Mouse (Mus musculus): ENCODE results near the gene Igsf21. TPM values are rescaled to one million over a fixed set of nuclear protein-coding genes. Genes with fewer than 3 reads are reported as not detected.

Igsf21 gene
- polyA plus RNA-seq, 1 experiment from 2014 or later, result not detected

DNA sequence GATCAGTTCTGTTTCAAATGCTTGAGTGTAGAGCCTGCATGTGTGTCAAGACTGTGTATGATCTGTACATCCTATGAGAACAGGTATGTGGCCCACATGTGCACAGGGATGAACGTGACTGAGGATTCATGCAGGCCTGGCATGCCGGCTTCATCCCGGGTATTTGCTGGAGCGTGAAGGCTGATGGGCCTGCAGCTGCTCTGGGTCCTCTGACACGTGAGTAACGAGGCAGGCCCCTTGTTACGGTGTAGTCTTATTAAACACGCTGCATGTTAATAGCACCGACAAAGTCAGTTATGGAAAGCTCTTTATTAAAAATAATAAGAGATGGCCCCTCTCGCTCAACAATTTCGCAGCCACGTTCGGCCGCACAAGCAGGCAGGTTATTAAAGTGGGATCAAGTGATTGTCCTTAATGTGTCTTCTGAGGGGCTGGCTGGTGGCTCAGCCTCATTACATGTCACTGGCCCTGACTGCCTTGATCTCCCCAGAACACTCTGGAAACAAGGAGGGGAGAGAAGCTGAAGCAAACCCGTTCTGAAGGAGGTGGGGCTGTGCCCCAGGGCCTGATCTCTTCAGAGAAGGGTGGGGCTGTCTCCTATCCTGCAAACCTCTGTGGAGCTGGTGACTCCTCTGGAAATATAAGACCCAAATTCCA is 22.7 kb upstream of the Igsf21 start:
- no peak for ATAC-seq

DNA sequence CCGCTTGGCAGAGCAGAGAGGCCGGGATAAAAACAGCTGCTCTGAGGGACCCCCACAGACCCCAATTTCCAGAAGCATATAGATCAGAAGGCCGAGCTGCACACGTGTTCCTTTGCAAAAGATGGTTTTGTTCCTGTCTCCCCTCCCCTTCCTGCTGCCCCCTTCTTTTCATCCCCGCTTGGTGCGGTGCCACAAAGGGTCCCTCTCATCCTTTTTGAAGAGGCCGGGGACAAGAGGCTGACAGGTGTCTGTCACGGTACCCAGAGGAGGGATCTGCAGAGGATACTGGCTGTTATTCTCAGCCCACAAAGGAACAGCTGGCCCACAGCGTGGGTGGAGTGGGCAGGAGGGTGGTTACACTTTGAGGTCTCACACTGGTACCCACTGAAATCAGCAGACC is 21.3 kb upstream of the Igsf21 start:
- no peaks in the 10 kb centered on the region for H3K36me3 ChIP-seq (replicated peaks; ENCODE audit: insufficient read depth, low read length)
- H3K9me3 ChIP-seq (ENCODE audit: low read length), result no peaks in the 10 kb centered on the region
- no peak for DNase-seq
- 75% methylated on average over 9 of the region's 9 CpGs for WGBS (ENCODE audit: insufficient replicate concordance)
- no peaks in the 10 kb centered on the region for H3K4me1 ChIP-seq (ENCODE audit: insufficient read depth)
- no peak overlapping the region for H3K27ac ChIP-seq (ENCODE audit: low read depth)
- no peak for ATAC-seq
- TF ChIP-seq CTCF (IDR thresholded peaks at IDR 0.05; ENCODE audit: low read depth) (no peak), EP300 (IDR thresholded peaks at IDR 0.05; ENCODE audit: low read depth) (no peak)
- H3K4me2 ChIP-seq (ENCODE audit: low read depth, low read length), result no peak overlapping the region
- no peaks in the 10 kb centered on the region for H3K27me3 ChIP-seq (ENCODE audit: insufficient read depth, low read length)
- H3K4me3 ChIP-seq (ENCODE audit: low read depth, low read length), result no peak overlapping the region
- no peak overlapping the region for H3K9ac ChIP-seq (replicated peaks)

More for the DNA sequence above, 22.7 kb upstream of the Igsf21 start:
- no peak overlapping the region for H3K4me3 ChIP-seq (ENCODE audit: low read depth, low read length)
- no peaks in the 10 kb centered on the region for H3K36me3 ChIP-seq (replicated peaks; ENCODE audit: insufficient read depth, low read length)
- no peaks in the 10 kb centered on the region for H3K4me1 ChIP-seq (ENCODE audit: insufficient read depth)
- TF ChIP-seq EP300 (IDR thresholded peaks at IDR 0.05; ENCODE audit: low read depth), result no peak
- no peak for TF ChIP-seq CTCF (IDR thresholded peaks at IDR 0.05; ENCODE audit: low read depth)
- WGBS (ENCODE audit: insufficient replicate concordance), result 78% methylated on average over 15 of the region's 15 CpGs
- no peaks in the 10 kb centered on the region for H3K27me3 ChIP-seq (ENCODE audit: insufficient read depth, low read length)
- no peak overlapping the region for H3K27ac ChIP-seq (ENCODE audit: low read depth)
- DNase-seq, result no peak
- H3K9ac ChIP-seq (replicated peaks), result no peak overlapping the region
- no peaks in the 10 kb centered on the region for H3K9me3 ChIP-seq (ENCODE audit: low read length)
- no peak overlapping the region for H3K4me2 ChIP-seq (ENCODE audit: low read depth, low read length)

DNA sequence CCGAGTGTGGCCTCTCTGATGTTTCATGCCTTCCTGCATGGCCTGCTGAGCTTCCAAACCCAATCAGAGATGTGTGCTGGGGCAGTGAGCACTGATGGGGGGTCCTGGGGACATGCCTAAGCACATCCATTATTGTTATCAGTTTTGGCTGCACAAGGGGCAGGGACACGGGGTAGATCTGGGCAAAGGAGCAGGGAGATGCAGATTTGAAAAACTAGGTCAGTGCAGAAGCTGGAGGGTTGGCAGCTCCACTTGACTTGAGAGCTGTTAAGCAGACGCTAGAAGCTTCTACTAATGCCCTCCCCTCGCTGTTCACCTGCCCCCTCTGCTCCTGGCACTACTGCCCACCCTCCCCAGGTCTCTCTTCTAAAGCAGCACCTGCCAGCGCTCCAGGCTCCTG is 20.5 kb upstream of the Igsf21 start:
- Histone ChIP-seq H3K27ac (ENCODE audit: low read depth) (no peak overlapping the region), H3K9me3 (ENCODE audit: low read length) (no peaks in the 10 kb centered on the region), H3K27me3 (ENCODE audit: insufficient read depth, low read length) (no peaks in the 10 kb centered on the region), H3K4me2 (ENCODE audit: low read depth, low read length) (no peak overlapping the region), H3K4me1 (ENCODE audit: insufficient read depth) (no peaks in the 10 kb centered on the region), H3K4me3 (ENCODE audit: low read depth, low read length) (no peak overlapping the region), H3K9ac (replicated peaks) (no peak overlapping the region), H3K36me3 (replicated peaks; ENCODE audit: insufficient read depth, low read length) (no peaks in the 10 kb centered on the region)
- TF ChIP-seq EP300 (IDR thresholded peaks at IDR 0.05; ENCODE audit: low read depth), result no peak
- no peak for TF ChIP-seq CTCF (IDR thresholded peaks at IDR 0.05; ENCODE audit: low read depth)
- no peak for ATAC-seq
- WGBS (ENCODE audit: insufficient replicate concordance), result 52% methylated on average over 5 of the region's 5 CpGs
- no peak for DNase-seq

DNA sequence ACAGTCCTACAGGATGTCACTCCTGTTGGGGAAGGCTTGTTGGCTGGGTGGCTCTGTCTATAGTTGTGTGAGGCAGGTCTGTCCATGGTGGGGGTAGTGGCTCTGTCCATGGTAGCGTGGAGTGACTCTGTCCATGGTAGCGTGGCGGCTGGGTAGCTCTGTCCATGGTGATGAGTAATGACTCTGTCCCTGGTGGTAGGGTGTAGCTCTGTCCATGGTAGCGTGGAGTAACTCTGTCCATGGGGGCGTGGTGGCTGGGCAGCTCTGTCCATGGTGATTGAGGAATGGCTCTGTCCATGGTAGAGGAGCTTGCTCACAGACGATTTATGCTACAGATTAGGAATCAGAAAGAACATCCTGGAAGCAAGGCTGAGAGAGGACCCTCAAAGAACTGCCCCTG is 12.4 kb upstream of the Igsf21 start:
- peak; percentile 48 for DNase-seq
- ATAC-seq, result peak; percentile 55; the same call in 1 of the 2 replicates

DNA sequence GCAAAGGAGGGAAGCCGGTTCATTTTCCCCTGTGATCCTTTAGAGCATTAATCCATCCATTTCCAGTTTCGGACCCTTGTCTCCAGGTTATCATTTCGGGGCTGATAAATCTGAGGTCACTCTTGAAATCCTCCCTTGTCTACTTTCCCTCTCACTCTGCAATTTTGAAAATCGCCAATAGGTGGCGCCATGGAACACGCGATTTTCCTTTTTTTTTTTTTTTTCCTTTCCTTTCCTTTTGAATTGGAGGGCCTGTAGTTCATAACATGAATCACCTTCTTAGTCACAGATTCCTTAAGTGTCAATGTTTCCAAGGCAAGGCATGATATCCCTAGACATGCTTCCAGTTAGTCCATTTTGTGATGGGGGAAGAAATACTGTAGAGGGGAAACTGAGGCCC is 5.8 kb upstream of the Igsf21 start:
- H3K4me1 ChIP-seq (ENCODE audit: insufficient read depth), result no peaks in the 10 kb centered on the region
- no peaks in the 10 kb centered on the region for H3K9me3 ChIP-seq (ENCODE audit: low read length)
- 13% methylated on average over 7 of the region's 7 CpGs for WGBS (ENCODE audit: insufficient replicate concordance)
- H3K27me3 ChIP-seq (ENCODE audit: insufficient read depth, low read length), result peaks cover 23% of the 10 kb centered on the region
- TF ChIP-seq EP300 (IDR thresholded peaks at IDR 0.05; ENCODE audit: low read depth) (no peak), CTCF (IDR thresholded peaks at IDR 0.05; ENCODE audit: low read depth) (peak; percentile 66)
- ATAC-seq, result no peak
- no peak overlapping the region for H3K4me3 ChIP-seq (ENCODE audit: low read depth, low read length)
- H3K9ac ChIP-seq (replicated peaks), result no peak overlapping the region
- H3K27ac ChIP-seq (ENCODE audit: low read depth), result no peak overlapping the region
- H3K4me2 ChIP-seq (ENCODE audit: low read depth, low read length), result no peak overlapping the region
- H3K36me3 ChIP-seq (replicated peaks; ENCODE audit: insufficient read depth, low read length), result no peaks in the 10 kb centered on the region
- DNase-seq, result no peak

More for the DNA sequence above, 12.4 kb upstream of the Igsf21 start:
- H3K27me3 ChIP-seq (ENCODE audit: insufficient read depth, low read length), result no peaks in the 10 kb centered on the region
- TF ChIP-seq EP300 (IDR thresholded peaks at IDR 0.05; ENCODE audit: low read depth) (no peak), CTCF (IDR thresholded peaks at IDR 0.05; ENCODE audit: low read depth) (no peak)
- no peak overlapping the region for H3K4me2 ChIP-seq (ENCODE audit: low read depth, low read length)
- no peak overlapping the region for H3K27ac ChIP-seq (ENCODE audit: low read depth)
- H3K9me3 ChIP-seq (ENCODE audit: low read length), result no peaks in the 10 kb centered on the region
- no peak overlapping the region for H3K9ac ChIP-seq (replicated peaks)
- H3K36me3 ChIP-seq (replicated peaks; ENCODE audit: insufficient read depth, low read length), result no peaks in the 10 kb centered on the region
- no peak overlapping the region for H3K4me3 ChIP-seq (ENCODE audit: low read depth, low read length)
- H3K4me1 ChIP-seq (ENCODE audit: insufficient read depth), result no peaks in the 10 kb centered on the region
- 14% methylated on average over 6 of the region's 6 CpGs for WGBS (ENCODE audit: insufficient replicate concordance)

DNA sequence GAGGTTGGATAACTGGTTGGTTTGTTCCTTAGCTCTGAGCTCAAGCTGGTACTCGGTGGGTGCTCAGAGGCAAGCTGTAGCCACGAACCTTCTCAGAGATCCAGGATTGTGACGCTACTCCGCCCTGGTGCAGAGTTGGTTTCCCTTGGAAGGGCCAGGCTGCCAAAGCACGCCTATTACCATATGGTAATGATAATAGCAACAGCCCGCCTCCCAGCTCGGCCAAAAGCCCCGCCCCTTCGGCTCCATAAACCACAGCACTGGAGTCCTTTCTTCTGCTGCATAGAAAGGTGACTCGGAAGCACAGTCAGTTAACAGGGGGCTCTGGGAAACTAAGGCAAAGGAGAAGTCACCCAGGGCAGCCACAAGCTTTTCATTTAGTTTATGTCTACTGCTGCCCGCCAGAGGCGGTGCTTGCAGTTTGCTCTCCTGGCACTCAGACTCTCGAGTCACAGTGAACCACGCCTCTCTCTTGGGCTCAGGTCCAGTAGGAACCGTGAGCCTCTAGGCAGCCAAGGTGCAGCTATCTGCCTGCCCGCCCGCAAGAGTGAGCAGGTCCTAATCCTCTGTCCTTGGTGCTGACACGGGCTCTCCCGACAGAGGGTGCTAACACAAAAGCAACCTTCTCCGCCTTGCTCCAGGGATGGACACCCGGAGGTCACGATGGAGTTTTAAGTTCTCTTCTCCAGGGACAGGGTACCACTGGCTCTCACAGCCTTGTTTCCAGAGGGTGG is 2.6 kb upstream of the Igsf21 start:
- no peaks in the 10 kb centered on the region for H3K36me3 ChIP-seq (replicated peaks; ENCODE audit: insufficient read depth, low read length)
- ATAC-seq (no peak), DNase-seq (peak; percentile 23)
- no peak overlapping the region for H3K4me2 ChIP-seq (ENCODE audit: low read depth, low read length)
- peaks cover 55% of the 10 kb centered on the region for H3K27me3 ChIP-seq (ENCODE audit: insufficient read depth, low read length)
- no peak overlapping the region for H3K9ac ChIP-seq (replicated peaks)
- H3K4me1 ChIP-seq (ENCODE audit: insufficient read depth), result no peaks in the 10 kb centered on the region
- WGBS (ENCODE audit: insufficient replicate concordance), result 8% methylated on average over 22 of the region's 22 CpGs
- no peak overlapping the region for H3K27ac ChIP-seq (ENCODE audit: low read depth)
- H3K4me3 ChIP-seq (ENCODE audit: low read depth, low read length), result no peak overlapping the region
- TF ChIP-seq CTCF (IDR thresholded peaks at IDR 0.05; ENCODE audit: low read depth), result no peak
- no peak for TF ChIP-seq EP300 (IDR thresholded peaks at IDR 0.05; ENCODE audit: low read depth)
- no peaks in the 10 kb centered on the region for H3K9me3 ChIP-seq (ENCODE audit: low read length)
